Mouse (Mus musculus) olfactory bulb, adult 2 months (tissue): ENCODE results near the gene Hdac11.

Experiments used
- CTCF ChIP-seq: fragments of 200-500 bp; IDR thresholded peaks from 2 replicates; pipeline ENCODE4 v1.5.1; 2012; ENCODE audit warnings: low read depth, mild to moderate bottlenecking, low read length, moderate library complexity; ENCODE audit not compliant: insufficient read depth
- POLR2A ChIP-seq: fragments of 200-500 bp; IDR thresholded peaks from 2 replicates; pipeline ENCODE4 v1.6.1; 2012; ENCODE audit warnings: mild to moderate bottlenecking, low read depth, low read length, moderate library complexity; ENCODE audit not compliant: insufficient read depth

DNA sequence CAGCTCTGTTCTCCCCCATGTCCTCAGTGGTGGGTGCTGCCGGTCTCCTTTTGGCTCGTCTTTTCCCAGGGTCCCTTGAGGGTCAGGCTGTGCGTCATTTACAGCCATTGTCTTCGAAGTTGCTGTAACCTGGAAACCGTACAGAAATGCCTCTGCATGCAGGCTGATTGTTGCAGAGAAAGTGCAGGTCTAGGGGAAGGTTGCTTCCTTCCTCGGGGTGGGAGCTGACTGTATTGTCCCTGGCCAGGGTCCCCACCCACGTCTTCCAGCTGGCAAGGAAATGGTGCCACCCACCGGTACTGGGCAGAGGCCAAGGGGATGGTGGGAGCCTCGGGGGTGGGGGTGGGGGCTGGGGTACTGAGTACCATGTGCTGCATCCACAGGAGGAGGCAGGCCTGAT lies 62.0 kb downstream of the Hdac11 start:
- TF ChIP-seq CTCF (no peak), POLR2A (no peak)
